Mouse (Mus musculus) neural tube, embryonic 14.5 days (tissue): ENCODE results near the gene Ccdc106. TPM values are rescaled to one million over a fixed set of nuclear protein-coding genes. Genes with fewer than 3 reads are reported as not detected.

Source experiments
- ATAC-seq: fragments of 200-750 bp; cut with Nextera tagmentation; 2 replicates; pipeline ENCODE4 v1.8.0; 2017; ENCODE audit warnings: low read depth, mild to moderate bottlenecking, moderate TSS enrichment, moderate library complexity
- H3K27ac ChIP-seq: fragments of 300-500 bp; sonication (generic); 2 replicates; pipeline ENCODE4 v1.5.1; 2014; ENCODE audit warnings: low read depth, mild to moderate bottlenecking, control low read depth, low read length, moderate library complexity, mixed read lengths
- H3K27me3 ChIP-seq: fragments of 300-500 bp; sonication (generic); 2 replicates; pipeline ENCODE4 v1.6.1; 2014; ENCODE audit warnings: low read length; ENCODE audit not compliant: control insufficient read depth, insufficient read depth
- H3K36me3 ChIP-seq: fragments of 300-500 bp; sonication (generic); 2 replicates; pipeline ENCODE4 v1.6.1; 2014; ENCODE audit warnings: low read length, mixed read lengths; ENCODE audit not compliant: control insufficient read depth, insufficient read depth
- H3K4me1 ChIP-seq: fragments of 300-500 bp; sonication (generic); 2 replicates; pipeline ENCODE4 v1.6.1; 2014; ENCODE audit warnings: low read length; ENCODE audit not compliant: control insufficient read depth, insufficient read depth
- H3K4me2 ChIP-seq: fragments of 300-500 bp; sonication (generic); 2 replicates; pipeline ENCODE4 v1.6.1; 2014; ENCODE audit warnings: mild to moderate bottlenecking, low read depth, low read length, control low read depth
- H3K4me3 ChIP-seq: fragments of 300-500 bp; sonication (generic); 2 replicates; pipeline ENCODE4 v1.5.1; 2014; ENCODE audit warnings: low read depth, low read length, control low read depth, mixed read lengths
- H3K9ac ChIP-seq: fragments of 300-500 bp; sonication (generic); replicated peaks from 2 replicates; pipeline ENCODE4 v1.6.1; 2014; ENCODE audit warnings: low read depth, mild to moderate bottlenecking, control low read depth, low read length, mixed read lengths
- H3K9me3 ChIP-seq: fragments of 300-500 bp; sonication (generic); 2 replicates; pipeline ENCODE4 v1.6.1; 2016; ENCODE audit warnings: low read length; ENCODE audit not compliant: control insufficient read depth
- WGBS: fragments of 180-500 bp; shearing (Covaris S2); extraction: QIAGEN DNeasy Blood & Tissue Kit; methylation state at CpG from one replicate; pipeline ENCODE4 v1.1.7; 2014; 5-methylcytosine and 5-hydroxymethylcytosine counted together
- polyA plus RNA-seq: library from polyadenylated mRNA; unstranded; fragments of >200 nt; fragmentation: Nextera tagmentation; extraction: Ambion mirVana; gene quantifications from 2 replicates; pipeline ENCODE4 v1.2.1, GENCODE M21; 2014

Gene Ccdc106
- polyA plus RNA-seq, 1 experiment from 2014 or later = 64.8 TPM

DNA sequence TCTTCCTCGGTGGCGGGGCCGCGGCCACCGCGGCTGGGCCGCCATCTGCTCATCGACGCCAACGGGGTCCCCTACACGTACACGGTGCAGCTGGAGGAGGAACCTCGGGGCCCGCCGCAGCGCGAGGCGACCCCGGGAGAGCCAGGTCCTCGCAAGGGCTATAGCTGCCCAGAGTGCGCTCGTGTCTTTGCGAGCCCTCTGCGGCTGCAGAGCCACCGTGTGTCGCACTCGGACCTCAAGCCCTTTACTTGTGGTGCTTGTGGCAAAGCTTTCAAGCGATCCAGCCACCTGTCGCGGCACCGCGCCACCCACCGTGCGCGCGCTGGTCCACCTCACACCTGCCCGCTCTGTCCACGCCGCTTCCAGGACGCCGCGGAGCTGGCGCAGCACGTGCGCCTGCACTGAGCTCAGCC, 32.6 kb downstream of the Ccdc106 start:
- no peaks in the 10 kb centered on the region for H3K9me3 ChIP-seq
- peak overlapping the region; percentile 89 for H3K4me2 ChIP-seq
- H3K36me3 ChIP-seq = no peaks in the 10 kb centered on the region; the same call in 1 of the 2 replicates
- peaks cover 20% of the 10 kb centered on the region for H3K27me3 ChIP-seq
- ATAC-seq = no peak
- no peak overlapping the region for H3K27ac ChIP-seq
- peak overlapping the region; percentile 65 for H3K4me3 ChIP-seq
- 3% methylated on average over 43 of the region's 45 CpGs for WGBS
- peaks cover 33% of the 10 kb centered on the region for H3K4me1 ChIP-seq
- H3K9ac ChIP-seq = peak overlapping the region; percentile 76

DNA sequence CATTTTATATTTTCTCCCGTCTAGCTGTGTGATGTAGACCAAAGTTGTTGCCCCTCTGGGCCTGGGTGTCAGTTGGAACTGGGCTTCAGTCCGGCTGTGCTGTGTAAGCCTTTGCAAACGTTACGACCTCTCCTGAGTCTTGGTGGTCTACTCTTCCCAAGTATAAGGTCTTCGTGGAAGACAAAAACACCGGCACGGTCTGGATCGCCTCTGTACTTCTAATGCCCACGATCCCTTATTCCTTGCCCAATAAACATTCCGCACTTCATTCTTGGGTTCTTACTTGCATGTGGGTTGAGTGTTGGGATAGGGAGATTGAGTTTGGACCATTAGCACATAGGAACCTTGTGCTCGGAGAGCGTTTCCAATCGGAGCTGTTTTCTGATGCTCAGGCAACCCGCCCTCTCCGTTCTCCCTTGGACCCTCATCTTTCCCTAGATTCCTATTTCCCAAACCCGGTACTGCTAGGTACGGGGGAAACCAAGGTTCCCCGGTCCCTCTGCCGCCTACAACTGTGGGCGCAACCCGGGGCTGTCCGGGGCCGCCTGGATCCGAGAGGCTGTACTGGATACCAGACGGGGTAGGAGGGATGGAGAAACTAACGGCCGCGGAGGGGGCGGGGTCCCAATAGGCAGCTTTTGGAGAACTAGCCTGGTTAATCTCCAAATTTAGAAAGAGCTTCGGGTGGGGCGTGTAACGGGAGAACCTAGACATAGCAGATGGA, 33.3 kb downstream of the Ccdc106 start:
- WGBS = 10% methylated on average over 32 of the region's 32 CpGs
- H3K27me3 ChIP-seq = peaks cover 21% of the 10 kb centered on the region
- H3K4me1 ChIP-seq = peaks cover 35% of the 10 kb centered on the region
- ATAC-seq = no peak
- peak overlapping the region; percentile 89 for H3K4me2 ChIP-seq
- H3K4me3 ChIP-seq = peak overlapping the region; percentile 65
- H3K27ac ChIP-seq = no peak overlapping the region
- no peaks in the 10 kb centered on the region; the same call in 1 of the 2 replicates for H3K36me3 ChIP-seq
- peak overlapping the region; percentile 76 for H3K9ac ChIP-seq
- no peaks in the 10 kb centered on the region for H3K9me3 ChIP-seq

- peak; percentile 3 for ATAC-seq
- H3K9ac ChIP-seq = peak overlapping the region; percentile 70
- H3K9me3 ChIP-seq = no peaks in the 10 kb centered on the region
- peak overlapping the region; percentile 80 for H3K27ac ChIP-seq
- peak overlapping the region; percentile 65 for H3K4me2 ChIP-seq
- H3K27me3 ChIP-seq = peaks cover 21% of the 10 kb centered on the region
- H3K4me3 ChIP-seq = peak overlapping the region; percentile 60
- H3K36me3 ChIP-seq = no peaks in the 10 kb centered on the region; the same call in 1 of the 2 replicates
- H3K4me1 ChIP-seq = peaks cover 38% of the 10 kb centered on the region
- WGBS = 4% methylated on average over 54 of the region's 55 CpGs
Measured at GRCm38 (mm10) chr7:5056651-5057263, 36.4 kb downstream of the Ccdc106 start.

GRCm38 (mm10) chr7:5057381-5057780, 37.0 kb downstream of the Ccdc106 start:
- 28% methylated on average over 8 of the region's 8 CpGs for WGBS
- Histone ChIP-seq H3K9ac (peak overlapping the region; percentile 70), H3K9me3 (no peaks in the 10 kb centered on the region), H3K4me2 (peak overlapping the region; percentile 65), H3K27ac (no peak overlapping the region), H3K4me3 (peak overlapping the region; percentile 60), H3K36me3 (no peaks in the 10 kb centered on the region; the same call in 1 of the 2 replicates), H3K27me3 (peaks cover 21% of the 10 kb centered on the region), H3K4me1 (peaks cover 34% of the 10 kb centered on the region)
- no peak for ATAC-seq

GRCm38 (mm10) chr7:5057804-5058203, 37.5 kb downstream of the Ccdc106 start:
- Histone ChIP-seq H3K36me3 (no peaks in the 10 kb centered on the region; the same call in 1 of the 2 replicates), H3K4me3 (peak overlapping the region; percentile 60), H3K27me3 (peaks cover 21% of the 10 kb centered on the region), H3K9me3 (no peaks in the 10 kb centered on the region), H3K9ac (no peak overlapping the region), H3K27ac (no peak overlapping the region), H3K4me2 (peak overlapping the region; percentile 65), H3K4me1 (peaks cover 29% of the 10 kb centered on the region)
- 27% methylated on average over 11 of the region's 11 CpGs for WGBS
- ATAC-seq = no peak

DNA sequence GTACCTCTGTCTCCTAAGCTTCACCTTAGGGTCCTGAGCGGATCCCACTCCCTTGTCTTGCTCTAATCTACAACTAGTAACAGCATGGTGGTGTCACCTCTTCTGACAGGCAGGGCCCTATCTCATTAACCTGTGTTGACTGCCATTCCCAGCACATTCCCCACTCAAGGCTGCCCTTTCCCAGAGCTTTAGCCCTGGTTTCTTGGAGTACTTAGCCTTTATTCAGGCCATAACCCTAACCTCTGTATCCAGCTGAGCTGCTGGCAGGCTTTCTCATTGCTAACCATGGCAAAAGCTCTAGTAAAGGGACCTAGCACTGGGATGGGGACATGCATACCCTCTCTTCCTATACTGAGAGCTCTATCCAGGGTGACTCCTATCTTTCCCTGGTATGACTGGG, 38.3 kb downstream of the Ccdc106 start:
- ATAC-seq = no peak
- peaks cover 26% of the 10 kb centered on the region for H3K4me1 ChIP-seq
- 92% methylated on average over 1 of the region's 1 CpGs for WGBS
- no peaks in the 10 kb centered on the region for H3K9me3 ChIP-seq
- H3K27me3 ChIP-seq = peaks cover 21% of the 10 kb centered on the region
- no peak overlapping the region for H3K4me3 ChIP-seq
- no peaks in the 10 kb centered on the region for H3K36me3 ChIP-seq
- H3K27ac ChIP-seq = no peak overlapping the region
- no peak overlapping the region for H3K4me2 ChIP-seq
- no peak overlapping the region for H3K9ac ChIP-seq

DNA sequence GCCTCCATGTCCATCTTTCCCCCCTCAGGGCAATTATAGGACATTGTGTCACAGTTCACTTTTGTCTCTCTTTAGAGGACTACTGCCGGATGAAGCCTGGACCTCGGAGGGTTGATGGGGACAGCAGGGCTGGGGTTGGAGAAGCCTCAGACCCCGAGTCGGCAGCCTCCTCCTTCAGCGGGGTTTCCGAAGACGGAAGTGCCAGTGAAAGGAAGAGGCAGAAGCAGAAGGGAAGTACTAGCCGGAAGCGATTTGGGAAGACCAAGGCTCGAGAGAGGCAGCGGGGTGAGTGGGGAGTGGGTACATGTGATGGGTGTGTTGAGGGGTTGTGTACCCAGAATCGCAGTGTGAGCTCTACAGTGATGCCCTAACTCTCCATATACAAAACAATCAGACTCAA, 39.1 kb downstream of the Ccdc106 start:
- H3K36me3 ChIP-seq = no peaks in the 10 kb centered on the region
- H3K27ac ChIP-seq = peak overlapping the region; percentile 97
- H3K27me3 ChIP-seq = peaks cover 19% of the 10 kb centered on the region
- H3K9me3 ChIP-seq = no peaks in the 10 kb centered on the region
- ATAC-seq = no peak
- H3K9ac ChIP-seq = no peak overlapping the region
- WGBS = 93% methylated on average over 12 of the region's 12 CpGs
- H3K4me3 ChIP-seq = no peak overlapping the region
- peaks cover 31% of the 10 kb centered on the region for H3K4me1 ChIP-seq
- H3K4me2 ChIP-seq = no peak overlapping the region

- Histone ChIP-seq H3K9ac (peak overlapping the region; percentile 63), H3K4me1 (peaks cover 36% of the 10 kb centered on the region), H3K4me2 (peak overlapping the region; percentile 72), H3K27me3 (peaks cover 13% of the 10 kb centered on the region), H3K4me3 (peak overlapping the region; percentile 68), H3K9me3 (no peaks in the 10 kb centered on the region), H3K27ac (peak overlapping the region; percentile 97), H3K36me3 (no peaks in the 10 kb centered on the region)
- ATAC-seq = no peak
- WGBS = 2% methylated on average over 27 of the region's 27 CpGs
Measured at GRCm38 (mm10) chr7:5060239-5060731, 39.9 kb downstream of the Ccdc106 start.
